In genomic region chr12:115749586-115749985, GRCm38 (mm10) we compare ENCODE assay signal across 7 mouse cellular contexts.
DNase-seq lines count a peak whose midpoint lies in the region; ATAC-seq and TF ChIP-seq lines count a peak whose summit lies in the region.
"Not testable (repeated sequence)": the region's sequence is repeated elsewhere in the genome, so short reads cannot be mapped to it uniquely, and the experiment has no call there.

No protein-coding gene starts in this region.

- not testable (repeated sequence) for H3K9ac ChIP-seq in liver, postnatal 0 days (replicated peaks)

- peak; percentile 44 for DNase-seq in CD4-positive, CD25-positive, alpha-beta regulatory T cell, adult 2 months (ENCODE audit: low read depth, low spot score)
- DNase-seq in T-cell, adult 2 months (ENCODE audit: low spot score), result peak; percentile 43
- not testable (repeated sequence) for DNase-seq in liver, postnatal 0 days
- DNase-seq in naive thymus-derived CD4-positive, alpha-beta T cell, adult 2 months (ENCODE audit: low read depth), result peak; percentile 58
- peak; percentile 19 for DNase-seq in thymus, postnatal 0 days (ENCODE audit: low spot score)
- DNase-seq in thymus, postnatal 4 days, result peak; percentile 73

- H3K4me1 ChIP-seq in liver, postnatal 0 days (ENCODE audit: insufficient read depth), result not testable (repeated sequence)

- WGBS in liver, postnatal 0 days (ENCODE audit: insufficient replicate concordance), result 46% methylated on average over 3 of the region's 3 CpGs

- not testable (repeated sequence) for H3K4me3 ChIP-seq in liver, postnatal 0 days (ENCODE audit: low read depth, low read length)

- not testable (repeated sequence) for H3K4me2 ChIP-seq in liver, postnatal 0 days (ENCODE audit: low read depth, low read length)

- peak; percentile 74; the same call in 1 of the 2 replicates for ATAC-seq in common myeloid progenitor, adult 5-6 weeks (replicated peaks; ENCODE audit: low read depth, poor library complexity, severe bottlenecking)
- not testable (repeated sequence) for ATAC-seq in liver, postnatal 0 days

- H3K9me3 ChIP-seq in liver, postnatal 0 days (ENCODE audit: low read length), result not testable (repeated sequence)

- TF ChIP-seq EP300 in liver, postnatal 0 days (IDR thresholded peaks at IDR 0.05; ENCODE audit: low read depth), result not testable (repeated sequence)

- H3K27me3 ChIP-seq in liver, postnatal 0 days (ENCODE audit: insufficient read depth, low read length), result not testable (repeated sequence)

- not testable (repeated sequence) for H3K36me3 ChIP-seq in liver, postnatal 0 days (replicated peaks; ENCODE audit: insufficient read depth, low read length)

- H3K27ac ChIP-seq in liver, postnatal 0 days (ENCODE audit: low read depth), result not testable (repeated sequence)

- TF ChIP-seq CTCF in liver, postnatal 0 days (IDR thresholded peaks at IDR 0.05; ENCODE audit: low read depth), result peak; percentile 47
